Mouse (Mus musculus) forebrain, embryonic 15.5 days (tissue): ENCODE measurements around the gene Rab7. TPM values are rescaled to one million over a fixed set of nuclear protein-coding genes. Genes with fewer than 3 reads are reported as not detected.

Experiments
- ATAC-seq: fragments of 200-750 bp; cut with Nextera tagmentation; replicated peaks from 2 replicates; pipeline ENCODE4 v1.8.0; 2017; ENCODE audit warnings: mild to moderate bottlenecking, moderate TSS enrichment, moderate library complexity
- H3K27ac ChIP-seq: fragments of 300-500 bp; sonication (generic); replicated peaks from 2 replicates; pipeline ENCODE4 v1.5.1; 2015; ENCODE audit warnings: mild to moderate bottlenecking, inconsistent platforms
- H3K27me3 ChIP-seq: fragments of 300-500 bp; sonication (generic); 2 replicates; pipeline ENCODE4 v1.6.1; 2015; ENCODE audit warnings: inconsistent platforms
- H3K36me3 ChIP-seq: fragments of 300-500 bp; sonication (generic); 2 replicates; pipeline ENCODE4 v1.6.1; 2015; ENCODE audit warnings: mild to moderate bottlenecking, inconsistent platforms
- H3K4me1 ChIP-seq: fragments of 300-500 bp; sonication (generic); 2 replicates; pipeline ENCODE4 v1.6.1; 2015; ENCODE audit warnings: inconsistent platforms
- H3K4me2 ChIP-seq: fragments of 300-500 bp; sonication (generic); replicated peaks from 2 replicates; pipeline ENCODE4 v1.6.1; 2015; ENCODE audit warnings: mild to moderate bottlenecking, inconsistent platforms
- H3K4me3 ChIP-seq: fragments of 300-500 bp; sonication (generic); 2 replicates; pipeline ENCODE4 v1.5.1; 2015; ENCODE audit warnings: mild to moderate bottlenecking, inconsistent platforms
- H3K9ac ChIP-seq: fragments of 300-500 bp; sonication (generic); replicated peaks from 2 replicates; pipeline ENCODE4 v1.6.1; 2015; ENCODE audit warnings: mild to moderate bottlenecking, inconsistent platforms
- H3K9me3 ChIP-seq: fragments of 300-500 bp; sonication (generic); 2 replicates; pipeline ENCODE4 v1.6.1; 2016; ENCODE audit warnings: inconsistent platforms
- WGBS: fragments of 180-500 bp; shearing (Covaris S2); methylation state at CpG from one replicate; pipeline ENCODE4 v1.1.7; 2015; ENCODE audit warnings: mixed read lengths; 5-methylcytosine and 5-hydroxymethylcytosine counted together
- polyA plus RNA-seq: library from polyadenylated mRNA; unstranded; fragments of >200 nt; fragmentation: Nextera tagmentation; extraction: Ambion mirVana; gene quantifications from 2 replicates; pipeline ENCODE4 v1.2.1, GENCODE M21; 2015

The Rab7 gene
- polyA plus RNA-seq, 1 experiment from 2014 or later = 302 TPM

DNA sequence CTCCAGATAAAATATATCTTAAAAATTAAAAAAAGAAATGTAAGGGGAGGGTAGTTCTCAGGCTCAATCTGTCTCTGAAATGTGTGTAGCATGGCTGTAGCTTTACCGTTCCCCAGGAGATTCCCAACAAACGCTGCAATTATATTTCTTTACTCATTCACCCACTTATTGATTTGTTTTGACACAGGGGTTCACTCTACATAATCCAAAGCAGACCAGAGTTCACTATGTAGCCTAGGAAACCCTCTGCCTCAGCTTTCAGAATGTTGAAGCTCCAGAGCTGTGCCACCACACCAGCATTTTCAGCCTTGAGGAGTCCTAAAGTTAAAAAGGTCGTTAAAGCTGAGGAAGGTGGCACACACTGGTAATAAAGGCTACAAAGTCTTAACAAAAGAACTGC lies 20.9 kb upstream of the Rab7 start:
- Histone ChIP-seq H3K4me1 (no peaks in the 10 kb centered on the region), H3K36me3 (no peaks in the 10 kb centered on the region), H3K9ac (no peak overlapping the region), H3K27me3 (no peaks in the 10 kb centered on the region), H3K27ac (no peak overlapping the region), H3K4me2 (no peak overlapping the region), H3K9me3 (no peaks in the 10 kb centered on the region), H3K4me3 (no peak overlapping the region)
- ATAC-seq = no peak
- WGBS = 39% methylated on average over 3 of the region's 3 CpGs

DNA sequence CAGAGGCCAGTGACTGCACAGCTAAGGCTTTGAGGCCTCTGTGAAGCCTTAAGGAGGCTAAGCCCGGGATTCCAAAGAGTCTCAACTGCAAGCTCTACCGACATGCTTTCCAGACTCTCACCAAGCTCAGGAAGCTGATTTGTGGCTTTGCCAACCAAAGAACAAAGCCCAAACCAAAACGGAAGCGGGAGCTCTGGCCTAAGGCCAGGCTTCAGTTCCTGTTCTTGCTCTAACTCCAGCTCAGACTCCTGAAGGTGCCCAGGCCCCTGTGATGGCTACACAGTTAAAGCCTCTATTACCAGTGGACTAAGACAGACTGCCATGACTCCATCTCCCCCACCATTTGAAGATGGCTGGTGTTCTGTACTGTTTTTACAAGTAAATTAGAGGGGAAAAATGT lies 20.0 kb upstream of the Rab7 start:
- WGBS = 41% methylated on average over 4 of the region's 4 CpGs
- Histone ChIP-seq H3K4me2 (no peak overlapping the region), H3K9ac (no peak overlapping the region), H3K36me3 (no peaks in the 10 kb centered on the region), H3K9me3 (no peaks in the 10 kb centered on the region), H3K4me1 (no peaks in the 10 kb centered on the region), H3K27me3 (no peaks in the 10 kb centered on the region), H3K27ac (no peak overlapping the region), H3K4me3 (no peak overlapping the region)
- no peak for ATAC-seq

DNA sequence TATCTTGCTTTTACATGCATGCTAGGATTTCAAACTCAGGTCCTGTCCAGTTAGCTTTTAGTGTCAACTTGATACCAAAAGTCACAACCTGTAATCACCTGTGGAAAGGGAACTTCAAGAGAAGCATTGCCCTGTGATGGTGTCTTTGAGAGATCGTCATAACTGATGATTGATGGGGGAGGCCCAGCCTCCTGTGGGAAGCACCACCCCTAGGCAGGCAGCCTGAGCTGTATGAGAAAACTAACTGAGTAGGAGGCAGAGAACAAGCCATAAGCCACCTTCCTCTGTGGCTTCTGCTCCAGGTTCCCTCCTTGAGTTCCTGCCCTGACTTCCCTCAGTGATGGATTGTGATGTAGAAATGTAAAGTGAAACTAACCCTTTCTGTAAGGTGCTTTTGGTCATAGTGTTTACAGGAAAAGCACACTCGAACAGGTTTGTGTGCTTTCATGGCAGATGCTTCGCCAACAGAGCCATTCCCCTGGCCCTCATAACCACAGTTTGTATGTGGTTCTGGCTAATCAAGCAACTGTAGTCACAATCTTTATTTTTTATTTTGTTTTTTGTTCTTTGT lies 19.1 kb upstream of the Rab7 start:
- H3K27me3 ChIP-seq = no peaks in the 10 kb centered on the region
- ATAC-seq = no peak
- H3K4me1 ChIP-seq = no peaks in the 10 kb centered on the region
- 93% methylated on average over 3 of the region's 3 CpGs for WGBS
- H3K36me3 ChIP-seq = no peaks in the 10 kb centered on the region
- H3K4me2 ChIP-seq = no peak overlapping the region
- no peak overlapping the region for H3K9ac ChIP-seq
- no peak overlapping the region for H3K27ac ChIP-seq
- no peak overlapping the region for H3K4me3 ChIP-seq
- no peaks in the 10 kb centered on the region for H3K9me3 ChIP-seq

DNA sequence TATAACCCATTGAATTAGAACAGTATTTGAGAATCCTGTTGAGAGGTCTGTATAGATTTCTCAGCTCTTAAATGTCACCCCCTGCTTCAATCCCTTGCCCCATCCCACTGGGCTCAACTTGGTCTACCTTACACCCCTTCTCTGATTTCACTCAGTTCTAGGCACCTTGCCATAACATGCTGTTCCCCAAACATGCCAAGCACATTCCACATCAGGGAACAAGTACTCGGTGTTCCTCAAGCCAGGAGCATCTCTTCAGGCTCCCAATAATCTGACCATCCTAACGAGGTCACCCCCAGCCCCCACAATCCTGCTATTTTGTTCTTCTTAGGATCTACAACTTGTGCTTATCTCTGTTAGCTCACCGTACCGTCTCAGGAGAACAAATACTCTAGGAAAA lies 17.3 kb upstream of the Rab7 start:
- WGBS = 85% methylated on average over 4 of the region's 4 CpGs
- Histone ChIP-seq H3K27ac (no peak overlapping the region), H3K4me3 (no peak overlapping the region), H3K9me3 (no peaks in the 10 kb centered on the region), H3K36me3 (no peaks in the 10 kb centered on the region), H3K9ac (no peak overlapping the region), H3K27me3 (no peaks in the 10 kb centered on the region), H3K4me1 (no peaks in the 10 kb centered on the region), H3K4me2 (no peak overlapping the region)
- ATAC-seq = no peak

DNA sequence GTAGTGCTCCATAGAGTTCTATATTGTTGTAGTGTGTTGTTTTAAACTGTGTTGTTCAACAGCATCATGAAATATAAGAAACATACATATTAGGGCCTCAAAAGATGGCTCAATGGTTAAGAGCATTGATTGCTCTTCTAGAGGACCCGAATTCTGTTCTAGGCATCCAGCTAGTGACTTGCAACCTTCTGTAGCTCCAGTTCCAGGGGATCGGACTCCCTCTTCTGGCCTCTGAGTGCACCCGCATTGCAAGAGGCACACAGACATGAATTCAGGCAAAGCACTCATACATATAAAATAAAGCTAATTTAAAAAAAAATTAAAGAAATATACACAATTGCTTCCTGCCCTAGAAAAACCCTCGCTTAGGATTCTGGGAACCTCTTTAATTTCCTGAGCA lies 16.3 kb upstream of the Rab7 start:
- no peaks in the 10 kb centered on the region for H3K4me1 ChIP-seq
- no peak overlapping the region for H3K9ac ChIP-seq
- no peaks in the 10 kb centered on the region for H3K36me3 ChIP-seq
- no peaks in the 10 kb centered on the region for H3K9me3 ChIP-seq
- WGBS = 89% methylated on average over 4 of the region's 4 CpGs
- no peak overlapping the region for H3K4me3 ChIP-seq
- H3K4me2 ChIP-seq = no peak overlapping the region
- H3K27me3 ChIP-seq = no peaks in the 10 kb centered on the region
- H3K27ac ChIP-seq = no peak overlapping the region
- no peak for ATAC-seq

DNA sequence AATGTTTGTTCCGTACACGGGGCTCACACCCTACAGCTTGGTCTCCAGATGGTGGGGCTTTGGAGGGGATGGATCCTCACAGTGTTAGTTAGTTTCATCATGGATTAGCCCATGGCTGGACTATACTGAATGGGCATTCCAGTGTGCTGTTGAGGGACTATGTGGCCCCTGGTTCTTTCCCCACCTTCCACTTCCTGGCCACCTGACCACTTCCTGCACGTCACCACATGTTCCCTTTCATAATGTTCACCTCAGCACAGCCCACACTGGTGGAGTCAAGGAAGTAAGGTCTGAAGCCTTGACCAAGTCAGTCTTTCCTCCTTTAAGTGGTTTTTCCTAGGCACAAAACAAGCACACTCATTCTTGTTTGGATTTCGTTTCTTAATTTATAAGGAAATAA lies 15.5 kb upstream of the Rab7 start:
- H3K27me3 ChIP-seq = no peaks in the 10 kb centered on the region
- no peak overlapping the region for H3K4me3 ChIP-seq
- WGBS = 90% methylated on average over 4 of the region's 4 CpGs
- H3K9me3 ChIP-seq = no peaks in the 10 kb centered on the region
- no peak for ATAC-seq
- H3K27ac ChIP-seq = no peak overlapping the region
- no peaks in the 10 kb centered on the region for H3K36me3 ChIP-seq
- no peak overlapping the region for H3K4me2 ChIP-seq
- H3K4me1 ChIP-seq = no peaks in the 10 kb centered on the region
- no peak overlapping the region for H3K9ac ChIP-seq

DNA sequence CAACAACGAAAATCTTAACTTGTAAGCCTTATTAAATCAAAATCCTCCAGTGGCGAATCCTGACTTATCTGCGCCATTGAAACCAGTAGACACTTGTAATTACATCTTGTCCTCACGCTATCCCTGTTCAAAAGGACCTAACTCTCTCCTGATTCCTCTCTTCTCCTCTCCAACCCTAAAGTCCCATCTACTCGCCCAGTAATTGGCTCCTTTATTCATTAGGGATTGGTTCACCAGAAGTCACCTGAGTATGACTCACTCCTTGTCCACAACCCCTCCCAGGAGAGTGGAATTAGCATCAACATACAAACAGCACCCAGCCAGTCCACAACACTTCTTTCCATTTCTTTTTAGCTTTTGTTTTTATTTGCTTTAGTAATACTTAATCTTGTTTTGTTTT lies 14.8 kb upstream of the Rab7 start:
- no peaks in the 10 kb centered on the region for H3K27me3 ChIP-seq
- H3K4me3 ChIP-seq = no peak overlapping the region
- H3K9ac ChIP-seq = no peak overlapping the region
- H3K4me1 ChIP-seq = no peaks in the 10 kb centered on the region
- no peak for ATAC-seq
- H3K27ac ChIP-seq = no peak overlapping the region
- no peaks in the 10 kb centered on the region for H3K36me3 ChIP-seq
- no peak overlapping the region for H3K4me2 ChIP-seq
- no peaks in the 10 kb centered on the region for H3K9me3 ChIP-seq
- 81% methylated on average over 5 of the region's 5 CpGs for WGBS

DNA sequence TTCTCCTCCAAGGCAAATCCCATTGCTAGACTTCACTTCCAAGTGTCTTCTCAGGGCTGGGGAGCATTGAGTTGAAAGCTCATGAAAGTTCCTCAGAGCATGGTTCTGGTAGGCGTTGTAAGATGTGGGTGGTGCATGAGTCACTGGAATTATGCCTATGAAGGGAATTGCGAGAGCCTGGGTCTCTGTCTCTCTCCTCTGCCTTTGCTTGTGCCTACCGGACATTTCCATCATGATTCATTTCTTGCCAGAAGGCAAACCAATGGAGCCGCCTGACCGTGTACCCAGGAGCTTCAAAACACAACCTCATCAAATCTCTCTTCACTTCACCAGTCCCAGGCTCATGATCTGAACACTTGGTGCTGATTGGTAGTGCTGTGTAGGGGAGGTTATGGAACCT lies 11.8 kb upstream of the Rab7 start:
- no peak for ATAC-seq
- Histone ChIP-seq H3K27me3 (no peaks in the 10 kb centered on the region), H3K4me1 (no peaks in the 10 kb centered on the region), H3K4me2 (no peak overlapping the region), H3K4me3 (no peak overlapping the region), H3K27ac (no peak overlapping the region), H3K36me3 (no peaks in the 10 kb centered on the region), H3K9me3 (no peaks in the 10 kb centered on the region), H3K9ac (no peak overlapping the region)
- WGBS = 94% methylated on average over 5 of the region's 5 CpGs

DNA sequence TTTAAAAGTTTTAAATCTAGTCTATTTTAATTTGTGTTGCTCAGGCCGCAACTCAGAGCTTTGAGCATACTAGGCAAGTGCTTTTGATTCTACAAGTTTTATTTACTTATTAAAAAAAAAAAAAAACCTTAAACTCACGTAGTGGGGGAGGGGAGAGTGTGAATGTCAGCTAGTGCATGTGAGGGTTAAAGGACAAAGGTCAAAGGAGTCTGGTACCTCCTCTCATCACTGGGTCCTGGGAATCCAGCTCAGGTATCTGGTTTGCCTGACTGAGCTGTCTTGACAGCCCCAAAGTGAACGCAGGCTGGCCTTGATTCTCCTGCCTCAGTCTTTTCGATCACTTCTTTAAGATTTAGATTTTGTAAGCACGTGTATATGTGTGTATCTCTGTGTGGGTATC lies 10.6 kb upstream of the Rab7 start:
- Histone ChIP-seq H3K9me3 (no peaks in the 10 kb centered on the region), H3K4me2 (no peak overlapping the region), H3K27me3 (no peaks in the 10 kb centered on the region), H3K4me3 (no peak overlapping the region), H3K36me3 (no peaks in the 10 kb centered on the region), H3K4me1 (no peaks in the 10 kb centered on the region), H3K9ac (no peak overlapping the region), H3K27ac (no peak overlapping the region)
- ATAC-seq = no peak
- WGBS = 78% methylated on average over 5 of the region's 5 CpGs

DNA sequence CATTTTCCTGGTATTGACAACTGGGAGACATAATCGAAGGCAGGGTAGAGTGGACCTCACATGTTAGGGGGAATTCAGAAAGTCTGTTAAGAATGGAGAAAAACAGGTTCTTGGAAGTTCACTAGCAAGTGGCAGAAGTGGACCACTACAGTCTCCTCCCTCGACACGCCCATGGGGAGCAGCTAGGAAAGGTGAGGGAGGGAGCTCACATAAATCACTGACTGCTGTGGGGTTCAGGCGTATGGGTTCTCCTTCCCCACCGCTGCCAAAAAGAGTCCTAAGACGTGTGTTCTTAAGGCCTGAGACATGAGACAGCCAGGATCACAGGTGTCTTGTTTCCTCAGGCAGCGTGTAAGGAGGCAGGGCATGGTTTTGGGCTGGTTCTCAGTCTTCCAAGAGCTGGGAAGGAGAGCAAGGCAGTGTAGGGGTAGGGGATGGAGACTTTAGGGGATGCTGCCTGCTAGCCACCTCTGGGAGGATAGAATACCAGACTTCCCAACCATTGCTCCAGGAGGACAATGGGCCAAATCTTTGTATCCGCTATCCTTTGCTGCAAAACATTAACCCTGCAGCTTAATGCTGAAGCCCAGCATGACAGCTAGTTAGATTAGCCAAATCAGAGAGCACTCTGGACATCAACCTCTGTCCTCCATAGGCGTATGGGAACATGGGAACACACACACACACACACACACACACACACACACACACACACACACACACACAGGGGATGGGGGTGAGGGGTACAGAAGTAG lies 9.2 kb upstream of the Rab7 start:
- no peak overlapping the region for H3K9ac ChIP-seq
- H3K27me3 ChIP-seq = 0 out of 2 replicates have a peak, but pooled peaks cover 3% of the 10 kb centered on the region
- H3K4me3 ChIP-seq = no peak overlapping the region
- H3K4me2 ChIP-seq = no peak overlapping the region
- H3K27ac ChIP-seq = no peak overlapping the region
- 62% methylated on average over 9 of the region's 9 CpGs for WGBS
- no peaks in the 10 kb centered on the region for H3K9me3 ChIP-seq
- H3K36me3 ChIP-seq = no peaks in the 10 kb centered on the region
- no peak for ATAC-seq
- H3K4me1 ChIP-seq = no peaks in the 10 kb centered on the region

DNA sequence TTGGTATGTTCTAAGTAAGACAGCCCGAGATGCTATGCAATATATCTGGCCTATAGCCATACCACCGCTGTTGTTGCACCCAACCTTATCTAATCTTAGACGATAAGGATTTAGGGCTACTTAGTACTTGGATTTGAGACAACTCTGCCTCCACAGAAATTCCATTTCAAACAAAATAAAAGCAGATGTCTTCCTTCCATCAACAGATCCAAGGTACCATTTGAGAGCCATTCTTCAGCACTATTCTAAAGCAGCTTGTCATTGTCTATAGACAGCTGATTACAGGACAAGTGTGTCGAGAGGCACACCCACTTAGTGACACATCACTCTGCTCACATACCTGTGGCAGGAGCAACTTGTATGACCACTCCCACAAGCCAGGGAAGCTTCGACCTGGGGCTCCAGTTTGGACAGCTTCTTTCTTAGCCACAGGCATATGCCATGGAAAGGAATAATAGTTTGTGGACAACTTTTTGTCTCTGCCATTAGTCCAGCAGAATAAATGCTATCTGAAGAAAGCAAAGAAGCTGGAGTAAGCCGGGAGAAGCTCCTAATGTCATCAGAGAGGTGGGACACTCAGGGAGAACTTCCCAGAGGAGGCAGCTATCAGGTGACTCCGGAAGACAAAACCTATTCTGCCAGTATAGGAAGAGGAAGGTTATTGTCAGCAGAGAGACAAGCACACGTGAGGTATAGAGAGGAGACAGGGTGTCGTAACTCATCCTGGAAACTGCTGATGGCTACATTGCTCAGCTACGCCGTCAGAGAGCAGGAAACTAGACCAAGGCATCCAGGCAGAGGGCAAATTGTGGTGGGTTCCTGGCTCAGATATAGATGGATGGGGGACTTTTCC lies 8.4 kb upstream of the Rab7 start:
- no peak overlapping the region for H3K4me3 ChIP-seq
- no peak overlapping the region for H3K9ac ChIP-seq
- H3K27ac ChIP-seq = no peak overlapping the region
- H3K4me2 ChIP-seq = no peak overlapping the region
- H3K27me3 ChIP-seq = peaks cover 8% of the 10 kb centered on the region; the same call in 1 of the 2 replicates
- 77% methylated on average over 11 of the region's 11 CpGs for WGBS
- ATAC-seq = no peak
- no peaks in the 10 kb centered on the region for H3K9me3 ChIP-seq
- H3K36me3 ChIP-seq = no peaks in the 10 kb centered on the region
- H3K4me1 ChIP-seq = no peaks in the 10 kb centered on the region

DNA sequence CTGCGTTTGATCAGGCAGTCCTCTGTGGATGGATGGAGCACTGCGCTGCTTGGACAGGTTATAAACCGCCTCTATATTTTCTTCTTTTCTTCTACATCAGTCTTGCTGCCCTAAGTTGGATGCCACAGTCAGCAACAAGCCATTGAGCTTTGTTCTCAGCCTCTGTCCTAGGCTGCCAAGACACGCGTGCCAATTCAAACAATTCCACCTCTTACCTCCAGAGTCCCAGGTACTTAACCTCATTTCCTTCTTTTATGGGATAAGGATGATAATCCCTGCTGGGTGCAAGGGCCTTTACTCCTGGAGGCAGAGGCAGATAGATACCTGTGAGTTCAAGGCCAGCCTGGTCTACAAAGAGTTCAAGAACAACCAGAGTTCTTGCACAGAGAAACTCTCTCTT lies 6.1 kb upstream of the Rab7 start:
- Histone ChIP-seq H3K27ac (no peak overlapping the region), H3K4me1 (no peaks in the 10 kb centered on the region), H3K9me3 (no peaks in the 10 kb centered on the region), H3K36me3 (no peaks in the 10 kb centered on the region), H3K4me3 (no peak overlapping the region), H3K9ac (no peak overlapping the region), H3K4me2 (no peak overlapping the region), H3K27me3 (peaks cover 16% of the 10 kb centered on the region)
- 91% methylated on average over 5 of the region's 5 CpGs for WGBS
- ATAC-seq = no peak
